9 mouse cellular contexts compared by ENCODE assay signal in genomic region chr17:56305826-56306225, GRCm38 (mm10). TPM values are rescaled to one million over a fixed set of nuclear protein-coding genes. Genes with fewer than 3 reads are reported as not detected.
DNase-seq lines count a peak whose midpoint lies in the region; ATAC-seq and TF ChIP-seq lines count a peak whose summit lies in the region.
"Had no signal": no experiment of that assay in that cellular context is flagged by ENCODE, and none has a peak within 500 bp of the region (broad histone marks: within the 10 kb centered on the region; RNA-seq: fewer than 3 reads in every experiment).

No protein-coding gene starts in this region.

- TF ChIP-seq EP300 in CH12.LX (IDR thresholded peaks at IDR 0.05; ENCODE audit: low read length): no peak
- no peak for TF ChIP-seq EP300 in stomach, postnatal 0 days (optimal IDR thresholded peaks at IDR 0.05)

- no peak overlapping the region for H3K27ac ChIP-seq in CH12.LX (ENCODE audit: insufficient read depth, low read depth)
- H3K27ac ChIP-seq in forebrain, postnatal 0 days (ENCODE audit: low read depth, low read length): no peak overlapping the region
- H3K27ac ChIP-seq in limb, embryonic 12.5 days: peak overlapping the region; percentile 78; the same call in 1 of the 2 replicates
- H3K27ac ChIP-seq in stomach, postnatal 0 days (replicated peaks): no peak overlapping the region

- peak overlapping the region in 1 of 3 experiments; percentile 81 for H3K4me3 ChIP-seq in CH12.LX (replicated peaks in 1 of 3; ENCODE audit: low read depth in 2 of 3, low read length in 2 of 3, poor library complexity in 1 of 3)
- no peak overlapping the region for H3K4me3 ChIP-seq in forebrain, postnatal 0 days (ENCODE audit: low read depth, low read length)
- peak overlapping the region; percentile 83 for H3K4me3 ChIP-seq in limb, embryonic 12.5 days (replicated peaks)
- H3K4me3 ChIP-seq in stomach, postnatal 0 days (ENCODE audit: low read depth, low read length): no peak overlapping the region

- TF ChIP-seq POLR2A in CH12.LX (IDR thresholded peaks at IDR 0.05; ENCODE audit: low read depth, low read length): no peak

- no peaks in the 10 kb centered on the region for H3K27me3 ChIP-seq in CH12.LX (replicated peaks)
- no peaks in the 10 kb centered on the region for H3K27me3 ChIP-seq in forebrain, postnatal 0 days (ENCODE audit: insufficient read depth, low read length)
- no peaks in the 10 kb centered on the region for H3K27me3 ChIP-seq in limb, embryonic 12.5 days
- H3K27me3 ChIP-seq in stomach, postnatal 0 days (ENCODE audit: control insufficient read depth, insufficient read depth, low read length): no peaks in the 10 kb centered on the region

- no peak for ATAC-seq in forebrain, postnatal 0 days
- ATAC-seq in limb, embryonic 12.5 days (ENCODE audit: insufficient number of reproducible peaks, insufficient read depth, low FRiP score, low TSS enrichment, low read depth): no peak
- no peak for ATAC-seq in stomach, postnatal 0 days (ENCODE audit: low FRiP score, low TSS enrichment)
- ATAC-seq in megakaryocyte, adult 5-6 weeks (ENCODE audit: poor library complexity, severe bottlenecking): no peak

- H3K36me3 ChIP-seq in CH12.LX (replicated peaks in 1 of 2; ENCODE audit: control insufficient read depth in 1 of 2, insufficient read depth in 1 of 2, low read length in 1 of 2): peaks cover 48 to 60% of the 10 kb centered on the region in 2 experiments
- no peaks in the 10 kb centered on the region for H3K36me3 ChIP-seq in forebrain, postnatal 0 days (ENCODE audit: insufficient read depth)
- peaks cover 55% of the 10 kb centered on the region for H3K36me3 ChIP-seq in limb, embryonic 12.5 days
- no peaks in the 10 kb centered on the region for H3K36me3 ChIP-seq in stomach, postnatal 0 days (ENCODE audit: control insufficient read depth, insufficient read depth, low read length)

- TF ChIP-seq RAD21 in CH12.LX (IDR thresholded peaks at IDR 0.05; ENCODE audit: low read depth, low read length): peak; percentile 55

- DNase-seq in embryo, embryonic 11 days: peak; percentile 30
- no peak for DNase-seq in embryo, embryonic 10.5 days (ENCODE audit: low spot score)
- no peak for DNase-seq in CH12.LX (ENCODE audit: extremely low read depth)
- DNase-seq in forebrain, postnatal 0 days: no peak
- DNase-seq in stomach, postnatal 0 days (ENCODE audit: low spot score): peak; percentile 61
- no peak for DNase-seq in gastrocnemius, postnatal 10 days

- 51% methylated on average over 8 of the region's 8 CpGs for WGBS in forebrain, postnatal 0 days
- 65% methylated on average over 8 of the region's 8 CpGs for WGBS in limb, embryonic 12.5 days
- WGBS in stomach, postnatal 0 days: 55% methylated on average over 8 of the region's 8 CpGs

- TF ChIP-seq CTCF in CH12.LX (conservative IDR thresholded peaks at IDR 0.05 in 1 of 2, IDR thresholded peaks at IDR 0.05 in 1 of 2; ENCODE audit: low read depth in 2 of 2, low read length in 2 of 2): peak in 1 of 2 experiments; percentile 63; a peak in 2 of 4 replicates
- TF ChIP-seq CTCF in forebrain, postnatal 0 days (IDR thresholded peaks at IDR 0.05; ENCODE audit: low read depth): peak; percentile 32
- TF ChIP-seq CTCF in stomach, postnatal 0 days (IDR thresholded peaks at IDR 0.05; ENCODE audit: low read depth): peak; percentile 67

- dilution Hi-C loops in CH12.LX (cut with MboI; ENCODE audit: extremely low pct_ligation_motif_present, extremely low pct_unique_long_range_greater_than_20kb, low sequenced_read_pairs): no loop called here

- no peaks in the 10 kb centered on the region for H3K9me3 ChIP-seq in CH12.LX (replicated peaks; ENCODE audit: low read length)
- H3K9me3 ChIP-seq in forebrain, postnatal 0 days (ENCODE audit: low read length): no peaks in the 10 kb centered on the region
- H3K9me3 ChIP-seq in limb, embryonic 12.5 days: no peaks in the 10 kb centered on the region
- H3K9me3 ChIP-seq in stomach, postnatal 0 days (ENCODE audit: control insufficient read depth, low read length): no peaks in the 10 kb centered on the region

- H3K4me2 ChIP-seq in CH12.LX (ENCODE audit: insufficient read depth, low read depth, poor library complexity, severe bottlenecking): peak overlapping the region; percentile 63; the same call in 1 of the 2 replicates
- no peak overlapping the region for H3K4me2 ChIP-seq in forebrain, postnatal 0 days (ENCODE audit: low read depth)
- H3K4me2 ChIP-seq in limb, embryonic 12.5 days: peak overlapping the region; percentile 97
- H3K4me2 ChIP-seq in stomach, postnatal 0 days (replicated peaks; ENCODE audit: low read depth): no peak overlapping the region

- peaks cover 24 to 73% of the 10 kb centered on the region in 2 experiments for H3K4me1 ChIP-seq in CH12.LX (ENCODE audit: control insufficient read depth in 1 of 2, insufficient read depth in 2 of 2)
- peaks cover 7% of the 10 kb centered on the region; the same call in 1 of the 2 replicates for H3K4me1 ChIP-seq in forebrain, postnatal 0 days (ENCODE audit: insufficient read depth)
- H3K4me1 ChIP-seq in limb, embryonic 12.5 days (replicated peaks): peaks cover 42% of the 10 kb centered on the region
- peaks cover 5% of the 10 kb centered on the region; the same call in 1 of the 2 replicates for H3K4me1 ChIP-seq in stomach, postnatal 0 days (replicated peaks; ENCODE audit: control insufficient read depth, insufficient read depth)

- in situ Hi-C loops in CH12.LX (cut with MboI; ENCODE audit: low pct_ligation_motif_present, low pct_unique_long_range_greater_than_20kb, low sequenced_read_pairs): no loop called here

- peak overlapping the region; percentile 44; the same call in 1 of the 2 replicates for H3K9ac ChIP-seq in CH12.LX (ENCODE audit: insufficient read depth, low read depth)
- no peak overlapping the region for H3K9ac ChIP-seq in forebrain, postnatal 0 days
- H3K9ac ChIP-seq in limb, embryonic 12.5 days (replicated peaks): peak overlapping the region; percentile 84
- no peak overlapping the region for H3K9ac ChIP-seq in stomach, postnatal 0 days (ENCODE audit: low read length)

- H3K79me2 ChIP-seq in CH12.LX (replicated peaks; ENCODE audit: control insufficient read depth, extremely low read depth, insufficient read depth, poor library complexity, severe bottlenecking): peaks cover 49% of the 10 kb centered on the region

RNA-seq across cellular contexts. Expression of gene Uhrf1, which starts 2.7 kb away (rescaled TPM):
- total RNA-seq in CH12.LX (2012; rRNA removed) (220 and 249 TPM in 2 replicates), CH12.LX (2014; rRNA removed) (144 and 161 TPM in 2 replicates)
- 184 and 249 TPM in 2 replicates for polyA plus RNA-seq in CH12.LX (2012; ENCODE audit: insufficient read length, low read depth)
- total RNA-seq in forebrain, postnatal 0 days (2014; rRNA removed): 7.4 and 11.6 TPM in 2 replicates
- 8.9 and 9.9 TPM in 2 replicates for polyA plus RNA-seq in forebrain, postnatal 0 days (2015; fragmentation: Nextera tagmentation; extraction: Ambion mirVana)
- 198 and 199 TPM in 2 replicates for polyA plus RNA-seq in limb, embryonic 12.5 days (2016; fragmentation: Nextera tagmentation; extraction: Ambion mirVana)
- polyA plus RNA-seq in stomach, postnatal 0 days (2015; fragmentation: Nextera tagmentation; extraction: Ambion mirVana): 18.4 and 19.5 TPM in 2 replicates
- 10 to 100 TPM; 14.4 to 20.3 TPM for total RNA-seq in gastrocnemius, postnatal 10 days (2021)
- total RNA-seq in megakaryocyte, adult 5-6 weeks (2015): 39.3 and 52.3 TPM in 2 replicates
- 83.7 and 101 TPM in 2 replicates for total RNA-seq in megakaryocyte, adult 5-6 weeks (2017)

RNA-seq across cellular contexts. Expression of gene Arrdc5, which starts 5.7 kb away (rescaled TPM):
- total RNA-seq in CH12.LX (2012; rRNA removed) (not detected in 2 replicates), CH12.LX (2014; rRNA removed) (not detected in 2 replicates)
- polyA plus RNA-seq in CH12.LX (2012; ENCODE audit: insufficient read length, low read depth): 0.23 TPM in 1 of 2 replicates, not detected in the other
- not detected in 2 replicates for total RNA-seq in forebrain, postnatal 0 days (2014; rRNA removed)
- polyA plus RNA-seq in forebrain, postnatal 0 days (2015; fragmentation: Nextera tagmentation; extraction: Ambion mirVana): not detected in 2 replicates
- not detected in 2 replicates for polyA plus RNA-seq in limb, embryonic 12.5 days (2016; fragmentation: Nextera tagmentation; extraction: Ambion mirVana)
- polyA plus RNA-seq in stomach, postnatal 0 days (2015; fragmentation: Nextera tagmentation; extraction: Ambion mirVana): not detected in 2 replicates
- not detected for total RNA-seq in gastrocnemius, postnatal 10 days (2021)
- not detected in 2 replicates for total RNA-seq in megakaryocyte, adult 5-6 weeks (2015)
- not detected in 2 replicates for total RNA-seq in megakaryocyte, adult 5-6 weeks (2017)
- total RNA-seq: hematopoietic stem cell, adult 5-6 weeks had no signal

RNA-seq across cellular contexts. Expression of gene Plin3, which starts 13.2 kb away (rescaled TPM):
- 18.8 and 23.3 TPM in 2 replicates for total RNA-seq in CH12.LX (2012; rRNA removed)
- total RNA-seq in CH12.LX (2014; rRNA removed): 17.0 and 17.3 TPM in 2 replicates
- polyA plus RNA-seq in CH12.LX (2012; ENCODE audit: insufficient read length, low read depth): 17.9 and 18.5 TPM in 2 replicates
- 8.1 and 8.5 TPM in 2 replicates for total RNA-seq in forebrain, postnatal 0 days (2014; rRNA removed)
- 12.4 and 13.9 TPM in 2 replicates for polyA plus RNA-seq in forebrain, postnatal 0 days (2015; fragmentation: Nextera tagmentation; extraction: Ambion mirVana)
- 62.7 and 71.7 TPM in 2 replicates for polyA plus RNA-seq in limb, embryonic 12.5 days (2016; fragmentation: Nextera tagmentation; extraction: Ambion mirVana)
- polyA plus RNA-seq in stomach, postnatal 0 days (2015; fragmentation: Nextera tagmentation; extraction: Ambion mirVana): 65.3 and 67.3 TPM in 2 replicates
- total RNA-seq in gastrocnemius, postnatal 10 days (2021): 10 to 100 TPM; 37.2 to 41.7 TPM
- 7.1 and 9.1 TPM in 2 replicates for total RNA-seq in megakaryocyte, adult 5-6 weeks (2015)
- total RNA-seq in megakaryocyte, adult 5-6 weeks (2017): 28.3 and 29.2 TPM in 2 replicates

RNA-seq across cellular contexts. Expression of gene Kdm4b, which starts 20.0 kb away (rescaled TPM):
- 12.5 and 19.5 TPM in 2 replicates for total RNA-seq in CH12.LX (2012; rRNA removed)
- total RNA-seq in CH12.LX (2014; rRNA removed): 9.8 and 12.3 TPM in 2 replicates
- 10.5 and 14.2 TPM in 2 replicates for polyA plus RNA-seq in CH12.LX (2012; ENCODE audit: insufficient read length, low read depth)
- total RNA-seq in forebrain, postnatal 0 days (2014; rRNA removed): 107 and 133 TPM in 2 replicates
- polyA plus RNA-seq in forebrain, postnatal 0 days (2015; fragmentation: Nextera tagmentation; extraction: Ambion mirVana): 46.8 and 53.2 TPM in 2 replicates
- polyA plus RNA-seq in limb, embryonic 12.5 days (2016; fragmentation: Nextera tagmentation; extraction: Ambion mirVana): 53.1 and 54.3 TPM in 2 replicates
- 13.5 and 15.0 TPM in 2 replicates for polyA plus RNA-seq in stomach, postnatal 0 days (2015; fragmentation: Nextera tagmentation; extraction: Ambion mirVana)
- total RNA-seq in gastrocnemius, postnatal 10 days (2021): 10 to 100 TPM; 24.9 to 28.6 TPM
- total RNA-seq in megakaryocyte, adult 5-6 weeks (2015): 8.0 and 10.8 TPM in 2 replicates
- 6.7 and 7.1 TPM in 2 replicates for total RNA-seq in megakaryocyte, adult 5-6 weeks (2017)

RNA-seq across cellular contexts. Expression of gene Ticam1, which starts 29.2 kb away (rescaled TPM):
- 15.9 and 17.6 TPM in 2 replicates for total RNA-seq in CH12.LX (2012; rRNA removed)
- 4.5 and 6.4 TPM in 2 replicates for total RNA-seq in CH12.LX (2014; rRNA removed)
- polyA plus RNA-seq in CH12.LX (2012; ENCODE audit: insufficient read length, low read depth): 14.6 and 18.6 TPM in 2 replicates
- 1.9 and 2.5 TPM in 2 replicates for total RNA-seq in forebrain, postnatal 0 days (2014; rRNA removed)
- 1.2 and 1.5 TPM in 2 replicates for polyA plus RNA-seq in forebrain, postnatal 0 days (2015; fragmentation: Nextera tagmentation; extraction: Ambion mirVana)
- 3.0 and 3.8 TPM in 2 replicates for polyA plus RNA-seq in limb, embryonic 12.5 days (2016; fragmentation: Nextera tagmentation; extraction: Ambion mirVana)
- polyA plus RNA-seq in stomach, postnatal 0 days (2015; fragmentation: Nextera tagmentation; extraction: Ambion mirVana): 4.6 and 6.4 TPM in 2 replicates
- total RNA-seq in gastrocnemius, postnatal 10 days (2021): 1 to 10 TPM; 6.6 to 6.8 TPM
- total RNA-seq in megakaryocyte, adult 5-6 weeks (2015): 14.3 and 15.0 TPM in 2 replicates
- total RNA-seq in megakaryocyte, adult 5-6 weeks (2017): 6.0 and 6.1 TPM in 2 replicates

Comparison
In these comparisons a context has a peak if more than half of its experiments do, and no peak if none do; other contexts are left out.
1. DNase-seq: peak in embryo, embryonic 11 days (single experiment) and stomach, postnatal 0 days (single experiment); none in embryo, embryonic 10.5 days (single experiment), CH12.LX (single experiment), forebrain, postnatal 0 days (single experiment) and gastrocnemius, postnatal 10 days (single experiment).
2. H3K4me2 ChIP-seq: peak in CH12.LX (single experiment) and limb, embryonic 12.5 days (single experiment); none in forebrain, postnatal 0 days (single experiment) and stomach, postnatal 0 days (single experiment).
3. H3K9ac ChIP-seq: peak in CH12.LX (single experiment) and limb, embryonic 12.5 days (single experiment); none in forebrain, postnatal 0 days (single experiment) and stomach, postnatal 0 days (single experiment).